Mouse (Mus musculus): ENCODE results near the gene Gm13276. TPM values are rescaled to one million over a fixed set of nuclear protein-coding genes. Genes with fewer than 3 reads are reported as not detected.
"Not testable (repeated sequence)": the region's sequence is repeated elsewhere in the genome, so short reads cannot be mapped to it uniquely, and the experiment has no call there.

The Gm13276 gene
- not detected in 2 replicates for polyA plus RNA-seq (2012; rRNA removed)

DNA sequence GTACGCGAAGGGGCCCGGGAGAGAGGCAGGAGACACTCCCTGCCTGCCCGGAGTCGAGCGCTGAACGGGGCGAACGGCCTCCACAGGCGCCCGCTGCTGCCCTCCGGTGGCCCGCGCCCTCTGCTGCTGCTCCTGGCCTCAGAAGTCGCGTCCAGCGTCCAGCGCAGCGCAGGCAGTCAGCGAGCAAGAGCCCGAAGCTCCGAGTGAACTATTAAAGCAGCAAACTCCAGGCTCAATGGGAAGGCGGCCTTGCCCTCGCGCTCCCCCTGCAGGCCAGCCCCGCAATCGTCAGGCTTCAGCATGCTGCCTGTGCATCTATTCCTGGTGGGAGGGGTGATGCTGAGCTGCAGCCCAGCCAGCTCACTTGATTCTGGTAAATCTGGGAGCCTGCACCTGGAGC is at the start of gene Gm13276:
Gene Gm13276 (plus strand): TSS at position 301 of the 400 bp plus-strand sequence.
- H3K4me3 ChIP-seq (ENCODE audit: insufficient read depth, low read length); H3K4me1 ChIP-seq (ENCODE audit: control insufficient read depth, insufficient read depth, low read length); H3K27ac ChIP-seq (ENCODE audit: insufficient read depth, low read length): not testable (repeated sequence)

DNA sequence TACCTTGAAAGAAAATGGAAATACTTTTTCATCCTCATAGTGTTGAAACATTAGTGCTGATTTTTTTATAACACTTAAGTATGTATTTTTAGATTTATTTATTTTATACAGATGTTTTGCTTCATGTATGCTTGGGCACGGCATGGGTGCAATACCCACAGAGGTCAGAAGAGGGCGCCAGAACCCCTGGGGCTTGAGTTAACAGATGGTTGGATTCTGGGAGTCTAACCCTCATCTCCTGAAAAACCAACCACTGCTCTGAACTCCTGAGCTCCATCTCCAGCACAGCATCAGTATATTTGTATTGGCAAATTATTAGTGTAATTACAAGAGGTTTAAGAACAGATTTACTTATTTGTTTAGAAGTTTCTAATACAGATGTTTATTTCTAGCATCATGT is 47.0 kb upstream of the Gm13276 start:
- H3K4me3 ChIP-seq (ENCODE audit: insufficient read depth, low read length) = no peak overlapping the region
- TF ChIP-seq CTCF (IDR thresholded peaks at IDR 0.05; ENCODE audit: extremely low read depth, insufficient read depth, low read length) = peak; percentile 78
- TF ChIP-seq POLR2A (IDR thresholded peaks at IDR 0.05; ENCODE audit: extremely low read depth, insufficient read depth, low read length) = no peak
- H3K4me1 ChIP-seq (ENCODE audit: control insufficient read depth, insufficient read depth, low read length) = no peaks in the 10 kb centered on the region
- H3K27ac ChIP-seq (ENCODE audit: insufficient read depth, low read length) = no peak overlapping the region

DNA sequence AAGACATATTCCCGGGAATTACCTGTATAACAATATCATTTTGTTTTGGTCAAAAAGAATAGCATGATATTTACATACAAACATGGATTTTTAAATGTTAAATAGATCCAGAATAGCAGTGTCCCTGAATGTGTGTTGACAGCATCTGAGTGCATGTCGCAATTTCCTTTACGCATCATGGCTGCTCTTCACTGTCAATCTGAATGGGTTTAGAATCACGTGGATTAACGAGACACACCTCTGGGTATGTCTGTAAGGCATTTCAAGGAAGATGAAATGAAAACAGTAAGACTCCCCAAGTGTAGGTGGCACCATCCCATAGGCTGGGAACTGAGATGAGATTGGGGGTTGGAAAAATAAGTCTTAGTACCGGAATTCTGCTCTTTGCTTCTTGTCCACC is 46.5 kb upstream of the Gm13276 start:
- Histone ChIP-seq H3K4me3 (ENCODE audit: insufficient read depth, low read length) (no peak overlapping the region), H3K4me1 (ENCODE audit: control insufficient read depth, insufficient read depth, low read length) (no peaks in the 10 kb centered on the region), H3K27ac (ENCODE audit: insufficient read depth, low read length) (no peak overlapping the region)
- TF ChIP-seq POLR2A (IDR thresholded peaks at IDR 0.05; ENCODE audit: extremely low read depth, insufficient read depth, low read length) = no peak
- TF ChIP-seq CTCF (IDR thresholded peaks at IDR 0.05; ENCODE audit: extremely low read depth, insufficient read depth, low read length) = no peak

DNA sequence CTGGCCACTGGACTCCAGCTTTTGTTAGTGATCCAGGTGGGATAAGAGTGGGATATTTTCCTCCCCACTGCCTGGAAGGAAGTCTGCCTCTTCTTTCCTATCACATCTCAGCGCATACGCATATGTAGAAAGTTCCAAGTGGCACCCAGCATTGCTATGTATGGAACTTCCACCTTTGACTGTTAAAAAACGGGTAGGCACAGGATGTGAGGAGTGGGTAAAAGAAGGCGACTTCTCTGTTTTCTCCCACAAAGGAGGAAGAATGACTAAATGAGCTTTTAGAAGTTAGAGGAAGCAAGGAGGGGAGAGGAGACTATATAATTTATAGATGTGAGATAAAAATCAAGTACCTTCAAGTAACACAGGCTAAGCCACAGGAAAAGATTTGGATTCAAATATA is 44.1 kb upstream of the Gm13276 start:
- TF ChIP-seq POLR2A (IDR thresholded peaks at IDR 0.05; ENCODE audit: extremely low read depth, insufficient read depth, low read length) (no peak), CTCF (IDR thresholded peaks at IDR 0.05; ENCODE audit: extremely low read depth, insufficient read depth, low read length) (no peak)
- H3K4me3 ChIP-seq (ENCODE audit: insufficient read depth, low read length) = no peak overlapping the region
- H3K27ac ChIP-seq (ENCODE audit: insufficient read depth, low read length) = no peak overlapping the region
- H3K4me1 ChIP-seq (ENCODE audit: control insufficient read depth, insufficient read depth, low read length) = no peaks in the 10 kb centered on the region

DNA sequence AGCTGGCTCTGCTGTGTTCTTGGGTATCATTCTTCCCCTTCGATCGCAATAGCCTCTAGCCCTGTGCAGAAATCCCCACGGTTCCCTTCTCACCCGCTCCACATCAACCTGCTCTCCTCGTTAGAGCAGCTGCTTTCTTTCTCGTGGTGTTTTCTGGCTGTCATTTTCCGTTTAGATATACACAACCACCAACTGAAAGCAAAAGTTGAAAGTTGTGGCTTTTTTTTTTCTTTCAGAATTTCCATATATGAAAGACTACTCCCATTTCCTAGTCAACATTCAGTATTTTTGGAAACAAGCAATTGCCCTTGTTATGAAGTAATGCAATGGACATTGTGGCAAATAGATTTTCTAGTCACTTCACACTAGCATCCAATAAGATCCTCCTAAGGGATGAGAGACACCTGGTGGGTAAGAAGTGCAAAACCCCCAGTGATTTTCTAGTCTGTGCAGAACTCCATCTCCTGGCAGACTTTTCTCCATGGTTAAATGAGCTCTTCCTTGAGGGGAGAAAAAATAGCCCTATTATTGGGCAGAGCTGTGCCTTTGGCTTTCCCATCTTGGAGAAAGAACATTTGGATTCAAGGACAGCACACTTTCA is 42.6 kb upstream of the Gm13276 start:
- Histone ChIP-seq H3K27ac (ENCODE audit: insufficient read depth, low read length) (no peak overlapping the region), H3K4me3 (ENCODE audit: insufficient read depth, low read length) (no peak overlapping the region), H3K4me1 (ENCODE audit: control insufficient read depth, insufficient read depth, low read length) (no peaks in the 10 kb centered on the region)
- TF ChIP-seq CTCF (IDR thresholded peaks at IDR 0.05; ENCODE audit: extremely low read depth, insufficient read depth, low read length) (0 out of 2 replicates have a peak, but pooled peaks have one; percentile 4), POLR2A (IDR thresholded peaks at IDR 0.05; ENCODE audit: extremely low read depth, insufficient read depth, low read length) (no peak)

DNA sequence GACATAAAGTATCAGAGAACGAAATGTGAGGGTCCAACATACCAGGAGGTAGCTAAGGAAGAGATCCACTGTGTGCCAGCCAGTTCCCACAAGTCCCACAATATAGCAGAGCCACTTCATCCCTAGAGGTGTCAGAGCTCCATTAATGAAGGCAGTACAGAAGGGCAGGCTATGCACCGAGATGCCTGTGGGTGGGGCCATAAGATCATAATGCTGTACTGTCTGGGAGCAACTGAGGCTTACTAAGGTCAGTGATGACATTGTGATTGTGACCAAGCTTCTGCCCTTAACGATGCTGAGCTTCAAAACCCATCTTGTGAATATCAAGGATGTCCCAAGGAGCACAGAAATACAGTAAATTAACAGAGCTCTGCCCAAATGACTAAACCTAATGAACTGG is 41.3 kb upstream of the Gm13276 start:
- Histone ChIP-seq H3K4me1 (ENCODE audit: control insufficient read depth, insufficient read depth, low read length) (no peaks in the 10 kb centered on the region), H3K4me3 (ENCODE audit: insufficient read depth, low read length) (no peak overlapping the region), H3K27ac (ENCODE audit: insufficient read depth, low read length) (no peak overlapping the region)
- TF ChIP-seq CTCF (IDR thresholded peaks at IDR 0.05; ENCODE audit: extremely low read depth, insufficient read depth, low read length) (no peak), POLR2A (IDR thresholded peaks at IDR 0.05; ENCODE audit: extremely low read depth, insufficient read depth, low read length) (no peak)

DNA sequence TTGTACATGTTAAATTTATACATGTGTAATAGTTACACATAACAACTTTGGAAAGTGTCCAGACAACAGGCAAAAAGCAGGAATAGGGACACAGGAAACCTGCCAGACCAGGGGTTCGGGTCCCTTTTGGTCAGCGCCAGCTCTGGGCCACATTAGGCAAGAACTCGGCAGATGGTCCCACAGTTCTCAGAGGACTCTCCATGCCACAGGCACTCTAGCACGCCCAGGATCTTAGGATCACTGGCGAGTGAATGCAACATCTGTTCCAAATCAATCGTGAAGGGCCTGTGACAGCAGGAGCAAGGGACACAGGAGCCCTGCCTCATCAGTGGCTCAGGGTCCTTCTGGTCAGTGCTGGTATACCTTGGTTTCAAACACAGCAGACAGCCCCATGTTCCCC is 35.6 kb upstream of the Gm13276 start:
- TF ChIP-seq POLR2A (IDR thresholded peaks at IDR 0.05; ENCODE audit: extremely low read depth, insufficient read depth, low read length) = no peak
- no peak for TF ChIP-seq CTCF (IDR thresholded peaks at IDR 0.05; ENCODE audit: extremely low read depth, insufficient read depth, low read length)
- Histone ChIP-seq H3K4me3 (ENCODE audit: insufficient read depth, low read length) (no peak overlapping the region), H3K4me1 (ENCODE audit: control insufficient read depth, insufficient read depth, low read length) (no peaks in the 10 kb centered on the region), H3K27ac (ENCODE audit: insufficient read depth, low read length) (no peak overlapping the region)

DNA sequence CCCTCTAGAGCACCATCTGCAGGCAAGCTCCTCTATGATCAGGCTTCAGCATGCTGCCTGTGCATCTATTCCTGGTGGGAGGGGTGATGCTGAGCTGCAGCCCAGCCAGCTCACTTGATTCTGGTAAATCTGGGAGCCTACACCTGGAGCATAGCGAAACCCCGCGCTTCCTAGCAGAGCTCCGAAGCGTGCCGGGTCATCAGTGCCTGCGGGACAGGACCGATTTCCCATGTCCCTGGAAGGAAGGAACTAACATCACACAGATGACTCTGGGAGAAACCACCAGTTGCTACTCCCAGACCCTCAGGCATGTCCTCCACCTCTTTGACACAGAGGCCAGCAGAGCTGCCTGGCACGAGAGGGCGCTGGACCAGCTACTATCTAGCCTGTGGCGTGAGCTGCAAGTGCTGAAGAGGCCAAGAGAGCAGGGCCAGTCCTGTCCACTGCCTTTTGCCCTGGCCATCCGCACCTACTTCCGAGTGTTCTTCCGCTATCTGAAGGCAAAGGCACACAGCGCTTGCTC is 30.6 kb upstream of the Gm13276 start, which contains the start of gene Gm13271:
Gene Gm13271 (plus strand): TSS at position 51 of the 523 bp plus-strand sequence.
- not testable (repeated sequence) for H3K4me1 ChIP-seq (ENCODE audit: control insufficient read depth, insufficient read depth, low read length); H3K27ac ChIP-seq (ENCODE audit: insufficient read depth, low read length); H3K4me3 ChIP-seq (ENCODE audit: insufficient read depth, low read length)

DNA sequence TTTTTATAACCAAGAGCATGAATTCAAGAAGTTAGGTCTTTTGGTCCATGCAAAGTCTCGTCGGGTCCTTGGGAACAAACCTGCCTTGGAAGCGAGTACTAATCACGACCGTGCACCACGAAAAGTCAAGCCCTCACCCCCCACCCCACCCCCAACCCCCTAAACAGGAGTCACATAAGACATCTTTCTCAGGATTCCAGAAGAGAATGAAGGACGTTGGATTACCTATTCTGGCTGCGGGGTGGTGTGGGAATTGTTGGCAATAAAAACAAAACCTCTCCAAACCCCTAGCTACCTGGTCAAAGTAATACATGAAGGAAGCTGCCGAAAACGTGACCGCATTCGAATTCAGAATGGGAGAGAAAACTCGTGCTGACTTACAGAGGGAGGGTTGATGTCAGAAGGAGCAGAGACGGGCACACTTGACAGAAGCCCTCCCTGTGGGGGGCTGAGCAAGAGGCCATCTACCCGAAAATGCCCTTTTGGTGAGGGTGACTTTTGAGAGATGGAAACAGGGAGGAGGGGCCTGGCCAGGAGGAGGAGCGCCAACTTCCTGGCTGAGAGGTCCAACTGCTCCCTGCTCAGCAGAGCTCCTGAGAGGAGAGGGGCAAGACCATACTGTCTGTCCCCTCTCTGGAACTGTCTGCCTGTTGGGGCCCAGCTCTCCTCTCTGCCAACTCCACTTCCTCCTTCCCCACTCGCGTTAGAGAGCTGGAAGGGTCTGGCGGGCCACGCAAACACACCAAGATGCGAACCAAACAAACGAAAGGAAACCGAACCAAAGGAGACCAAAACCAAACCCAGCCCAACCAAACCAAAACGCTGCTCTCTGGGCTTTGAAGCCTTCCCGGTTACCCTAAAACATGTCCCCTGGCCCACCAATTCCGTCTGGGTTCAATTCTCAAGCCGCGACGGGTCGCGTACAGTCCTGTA is 28.7 kb upstream of the Gm13276 start:
- not testable (repeated sequence) for H3K27ac ChIP-seq (ENCODE audit: insufficient read depth, low read length); H3K4me1 ChIP-seq (ENCODE audit: control insufficient read depth, insufficient read depth, low read length)
- peak overlapping the region; percentile 54 for H3K4me3 ChIP-seq (ENCODE audit: insufficient read depth, low read length)

DNA sequence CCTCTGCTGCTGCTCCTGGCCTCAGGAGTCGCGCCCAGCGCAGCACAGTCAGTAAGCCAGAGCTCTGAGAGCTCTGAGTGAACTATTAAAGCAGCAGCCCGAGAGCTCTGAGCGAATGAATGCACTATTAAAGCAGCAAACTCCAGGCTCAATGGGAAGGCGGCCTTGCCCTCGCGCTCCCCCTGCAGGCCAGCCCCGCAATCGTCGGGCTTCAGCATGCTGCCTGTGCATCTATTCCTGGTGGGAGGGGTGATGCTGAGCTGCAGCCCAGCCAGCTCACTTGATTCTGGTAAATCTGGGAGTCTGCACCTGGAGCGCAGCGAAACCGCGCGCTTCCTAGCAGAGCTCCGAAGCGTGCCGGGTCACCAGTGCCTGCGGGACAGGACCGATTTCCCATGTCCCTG is 27.9 kb upstream of the Gm13276 start:
- H3K27ac ChIP-seq (ENCODE audit: insufficient read depth, low read length); H3K4me1 ChIP-seq (ENCODE audit: control insufficient read depth, insufficient read depth, low read length): not testable (repeated sequence)
- peak; percentile 16; the same call in 1 of the 2 replicates for TF ChIP-seq POLR2A (IDR thresholded peaks at IDR 0.05; ENCODE audit: extremely low read depth, insufficient read depth, low read length)
- peak; percentile 67 for TF ChIP-seq CTCF (IDR thresholded peaks at IDR 0.05; ENCODE audit: extremely low read depth, insufficient read depth, low read length)
- peak overlapping the region; percentile 54; the same call in 1 of the 2 replicates for H3K4me3 ChIP-seq (ENCODE audit: insufficient read depth, low read length)

DNA sequence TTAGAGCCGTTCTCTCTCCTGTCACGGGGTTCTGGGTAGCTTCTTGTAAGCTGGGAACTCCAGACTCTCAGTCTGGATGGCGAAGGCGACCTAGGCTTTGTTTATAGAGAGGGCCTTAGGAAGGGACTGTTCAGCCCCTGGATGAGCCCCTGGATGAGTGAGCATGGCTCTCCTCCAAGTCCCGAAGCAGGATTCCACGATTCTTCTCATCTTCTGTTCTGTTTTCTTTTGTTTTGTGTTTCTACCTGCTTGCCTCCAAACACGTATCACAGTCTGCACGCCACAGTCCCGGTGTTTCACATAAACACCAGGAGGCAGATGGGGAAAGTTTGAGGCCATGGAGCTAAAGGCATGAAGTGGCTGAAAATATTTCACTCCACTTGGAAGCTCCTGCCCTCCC is 26.8 kb upstream of the Gm13276 start:
- not testable (repeated sequence) for H3K4me1 ChIP-seq (ENCODE audit: control insufficient read depth, insufficient read depth, low read length); H3K27ac ChIP-seq (ENCODE audit: insufficient read depth, low read length); H3K4me3 ChIP-seq (ENCODE audit: insufficient read depth, low read length)

DNA sequence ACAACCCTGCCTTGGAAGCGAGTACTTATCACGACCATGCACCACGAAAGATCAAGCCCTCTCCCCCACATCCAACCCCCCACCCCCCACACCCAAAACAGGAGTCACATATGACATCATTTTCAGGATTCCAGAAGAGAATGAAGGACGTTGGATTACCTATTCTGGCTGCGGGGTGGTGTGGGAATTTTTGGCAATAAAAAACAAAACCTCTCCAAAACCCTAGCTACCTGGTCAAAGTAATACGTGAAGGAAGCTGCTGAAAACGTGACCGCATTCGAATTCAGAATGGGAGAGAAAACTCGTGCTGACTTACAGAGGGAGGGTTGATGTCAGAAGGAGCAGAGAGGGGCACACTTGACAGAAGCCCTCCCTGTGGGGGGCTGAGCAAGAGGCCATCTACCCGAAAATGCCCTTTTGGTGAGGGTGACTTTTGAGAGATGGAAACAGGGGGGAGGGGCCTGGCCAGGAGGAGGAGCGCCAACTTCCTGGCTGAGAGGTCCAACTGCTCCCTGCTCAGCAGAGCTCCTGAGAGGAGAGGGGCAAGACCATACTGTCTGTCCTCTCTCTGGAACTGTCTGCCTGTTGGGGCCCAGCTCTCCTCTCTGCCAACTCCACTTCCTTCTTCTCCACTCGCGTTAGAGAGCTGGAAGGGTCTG is 25.8 kb upstream of the Gm13276 start, which contains the start of gene Gm13283:
Gene Gm13283 (plus strand): TSS at position 510 of the 659 bp plus-strand sequence.
- not testable (repeated sequence) for H3K4me3 ChIP-seq (ENCODE audit: insufficient read depth, low read length); H3K4me1 ChIP-seq (ENCODE audit: control insufficient read depth, insufficient read depth, low read length); H3K27ac ChIP-seq (ENCODE audit: insufficient read depth, low read length)
